Mouse (Mus musculus): Measurements from ENCODE around the gene 1700029H14Rik.

DNA sequence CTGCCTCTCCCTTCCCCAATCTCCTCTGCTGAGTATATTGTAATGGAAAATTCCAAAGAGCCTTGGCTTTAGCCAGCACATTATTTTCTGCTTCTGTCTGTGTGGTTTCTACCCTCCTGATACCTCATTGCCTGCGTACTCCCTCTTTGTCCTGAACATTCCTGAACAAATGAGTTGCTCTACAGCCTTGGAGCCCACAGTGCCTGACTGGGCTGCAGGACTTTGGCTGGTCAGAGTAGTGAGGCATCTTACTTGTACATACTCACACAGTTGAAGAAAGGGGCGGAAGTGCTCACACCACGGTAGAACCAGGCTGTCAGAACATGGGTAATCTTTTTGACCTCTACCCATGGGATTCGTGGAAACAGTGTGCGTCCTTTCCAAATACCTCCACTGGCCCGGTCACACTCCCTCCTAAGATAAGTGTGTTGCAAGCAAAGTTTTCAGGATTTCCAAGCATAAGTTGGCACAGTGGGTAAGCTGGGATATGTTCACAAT is 44.9 kb downstream of the 1700029H14Rik start:
- TF ChIP-seq CTCF (IDR thresholded peaks at IDR 0.05; ENCODE audit: borderline replicate concordance, insufficient read depth, low read depth, low read length) (no peak), POLR2A (IDR thresholded peaks at IDR 0.05; ENCODE audit: borderline replicate concordance, insufficient read depth, low read length) (no peak)

Measured in cerebellum, adult 2 months (tissue).